Mouse (Mus musculus): Measurements from ENCODE around the gene Mrps27. TPM values are rescaled to one million over a fixed set of nuclear protein-coding genes. Genes with fewer than 3 reads are reported as not detected.

Mrps27 gene
- polyA plus RNA-seq, 1 experiment, result 50.4 TPM

DNA sequence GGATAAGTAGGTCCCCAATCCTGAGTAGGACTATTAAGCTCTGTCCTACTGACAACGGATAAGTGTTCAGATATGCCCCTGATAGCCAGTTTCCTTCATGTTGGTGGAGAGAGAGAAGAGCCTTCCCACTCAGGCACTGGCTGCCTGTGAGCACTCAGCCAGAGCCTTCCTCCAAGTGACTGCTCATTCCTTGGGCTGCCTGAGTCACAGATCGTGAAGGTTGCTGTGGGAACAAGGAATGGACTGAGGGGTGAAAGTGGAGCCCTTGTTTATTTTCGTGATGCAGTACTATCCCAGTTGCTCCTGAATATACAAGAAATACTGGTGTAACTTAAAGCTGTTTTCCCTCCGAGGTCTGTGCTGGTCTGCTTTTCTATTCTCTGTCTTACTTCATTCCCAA lies 54.8 kb downstream of the Mrps27 start:
- no peak for TF ChIP-seq MAX (IDR thresholded peaks at IDR 0.05)
- TF ChIP-seq FOSL1 (IDR thresholded peaks at IDR 0.05; ENCODE audit: insufficient read depth, low read length, poor library complexity, severe bottlenecking), result no peak
- no peak for TF ChIP-seq CEBPB (IDR thresholded peaks at IDR 0.05; ENCODE audit: low read depth)
- no peak for TF ChIP-seq MYOG (IDR thresholded peaks at IDR 0.05; ENCODE audit: control insufficient read depth, extremely low read depth, insufficient read length)
- no peak for TF ChIP-seq USF1 (IDR thresholded peaks at IDR 0.05; ENCODE audit: low read depth)
- no peak for TF ChIP-seq MYOD1 (IDR thresholded peaks at IDR 0.05; ENCODE audit: control insufficient read depth, insufficient read length, low read depth)
- no peak for TF ChIP-seq CTCF (IDR thresholded peaks at IDR 0.05; ENCODE audit: control insufficient read depth, insufficient read depth, insufficient read length)
- no peaks in the 10 kb centered on the region for H3K79me3 ChIP-seq (ENCODE audit: low read depth)
- H3ac ChIP-seq (ENCODE audit: control insufficient read depth, insufficient read length, low read depth), result no peak overlapping the region
- no peaks in the 10 kb centered on the region for H3K79me2 ChIP-seq (ENCODE audit: control insufficient read depth, insufficient read depth)
- H3K4me3 ChIP-seq (ENCODE audit: insufficient read depth, poor library complexity, severe bottlenecking), result no peak overlapping the region
- no peaks in the 10 kb centered on the region for H3K27me3 ChIP-seq (ENCODE audit: control insufficient read depth, insufficient read depth, insufficient read length)
- peaks cover 21% of the 10 kb centered on the region for H3K36me3 ChIP-seq (ENCODE audit: control insufficient read depth, insufficient read depth)

DNA sequence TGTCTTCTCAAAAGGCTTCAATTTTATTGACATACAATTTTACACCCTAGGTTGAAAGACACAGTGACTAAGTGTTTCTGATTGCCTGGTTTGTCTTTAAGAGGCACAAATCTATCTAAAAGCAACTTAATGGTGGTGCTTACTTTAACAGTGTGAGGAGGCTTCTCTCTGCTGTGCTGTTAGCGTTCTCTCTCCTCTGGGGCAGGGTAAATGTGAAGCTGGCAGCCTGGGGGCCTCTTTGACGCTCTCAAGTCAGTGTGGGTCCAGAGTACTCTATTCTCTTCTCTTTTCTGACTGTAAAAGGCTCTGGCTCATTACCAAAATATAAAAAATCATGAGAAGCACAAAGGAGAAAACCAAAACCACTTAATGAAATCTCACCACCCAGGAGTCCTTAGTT lies 64.6 kb downstream of the Mrps27 start:
- H3K4me3 ChIP-seq (ENCODE audit: insufficient read depth, poor library complexity, severe bottlenecking), result no peak overlapping the region
- no peaks in the 10 kb centered on the region for H3K27me3 ChIP-seq (ENCODE audit: control insufficient read depth, insufficient read depth, insufficient read length)
- peaks cover 20% of the 10 kb centered on the region for H3K36me3 ChIP-seq (ENCODE audit: control insufficient read depth, insufficient read depth)
- TF ChIP-seq USF1 (IDR thresholded peaks at IDR 0.05; ENCODE audit: low read depth) (no peak), CEBPB (IDR thresholded peaks at IDR 0.05; ENCODE audit: low read depth) (no peak)
- H3K79me2 ChIP-seq (ENCODE audit: control insufficient read depth, insufficient read depth), result no peaks in the 10 kb centered on the region
- H3ac ChIP-seq (ENCODE audit: control insufficient read depth, insufficient read length, low read depth), result no peak overlapping the region
- no peaks in the 10 kb centered on the region for H3K79me3 ChIP-seq (ENCODE audit: low read depth)

DNA sequence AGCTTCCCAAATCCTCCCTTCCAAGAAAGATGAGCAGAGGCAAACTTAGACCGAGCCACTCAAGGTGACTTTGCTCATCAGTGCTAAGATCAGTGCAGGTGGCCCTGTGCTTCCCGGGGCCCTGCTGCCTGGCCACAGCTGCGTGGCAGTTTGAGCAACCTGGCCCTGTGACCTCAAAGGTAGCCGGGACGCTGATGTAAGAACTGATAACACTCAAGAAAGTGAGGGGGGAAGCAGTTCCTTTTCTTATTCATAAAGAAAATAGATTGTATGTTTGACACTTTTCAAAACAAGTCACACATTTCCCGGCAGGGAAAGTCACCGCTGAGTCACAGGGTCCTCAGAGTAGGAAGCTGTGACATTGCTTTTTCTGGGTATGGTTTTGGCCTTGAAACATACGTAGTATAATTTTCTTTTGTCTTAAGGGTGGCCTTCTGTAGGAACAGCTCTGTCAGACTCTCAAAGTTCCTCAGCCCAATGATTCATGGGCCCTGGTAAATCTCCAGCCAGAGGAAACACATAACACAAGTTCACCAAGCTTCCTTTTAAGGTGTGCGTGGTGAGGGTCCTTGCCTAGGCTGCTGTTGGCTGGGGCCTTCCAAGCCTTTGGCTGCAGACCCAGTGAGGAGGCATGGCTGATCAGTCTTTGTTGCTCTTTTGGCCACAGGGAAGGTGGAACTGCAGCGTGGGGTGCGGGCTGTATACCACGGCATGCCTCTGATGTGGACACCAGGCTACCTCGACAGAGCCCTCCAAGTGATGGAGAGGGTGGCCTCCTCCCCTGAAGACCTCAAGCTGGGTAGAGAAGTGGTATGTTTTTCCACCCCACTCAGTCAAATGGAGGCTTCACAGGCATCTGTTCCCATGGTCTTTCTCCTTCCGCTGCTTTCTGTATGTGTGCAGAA lies 66.3 kb downstream of the Mrps27 start:
- no peaks in the 10 kb centered on the region for H3K79me2 ChIP-seq (ENCODE audit: control insufficient read depth, insufficient read depth)
- no peaks in the 10 kb centered on the region for H3K79me3 ChIP-seq (ENCODE audit: low read depth)
- H3K36me3 ChIP-seq (ENCODE audit: control insufficient read depth, insufficient read depth), result peaks cover 28% of the 10 kb centered on the region
- H3K27me3 ChIP-seq (ENCODE audit: control insufficient read depth, insufficient read depth, insufficient read length), result no peaks in the 10 kb centered on the region
- H3K4me3 ChIP-seq (ENCODE audit: insufficient read depth, poor library complexity, severe bottlenecking), result no peak overlapping the region
- no peak overlapping the region for H3ac ChIP-seq (ENCODE audit: control insufficient read depth, insufficient read length, low read depth)
- TF ChIP-seq MAX (IDR thresholded peaks at IDR 0.05) (no peak), FOSL1 (IDR thresholded peaks at IDR 0.05; ENCODE audit: insufficient read depth, low read length, poor library complexity, severe bottlenecking) (no peak), MYOG (IDR thresholded peaks at IDR 0.05; ENCODE audit: control insufficient read depth, extremely low read depth, insufficient read length) (no peak), CEBPB (IDR thresholded peaks at IDR 0.05; ENCODE audit: low read depth) (no peak)

DNA sequence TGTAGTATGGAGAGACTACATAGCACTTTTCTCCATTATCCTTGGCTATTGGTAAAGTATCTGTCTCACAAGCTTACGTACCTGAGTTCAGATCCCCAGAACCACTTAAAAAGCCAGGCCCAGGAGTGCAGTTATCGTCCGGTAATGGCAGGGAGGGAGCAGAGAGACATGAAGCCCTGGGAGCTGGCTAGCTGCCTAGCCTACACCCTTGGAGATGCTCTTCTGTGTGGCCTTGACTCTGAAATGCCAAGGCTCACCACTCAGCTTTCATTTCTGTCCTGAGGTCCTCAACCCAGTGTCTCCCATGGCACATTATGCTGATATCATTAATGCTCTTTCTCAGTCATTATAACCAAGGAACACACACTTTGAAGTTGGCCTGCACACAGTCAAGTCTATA lies 67.2 kb downstream of the Mrps27 start:
- no peak for TF ChIP-seq CEBPB (IDR thresholded peaks at IDR 0.05; ENCODE audit: low read depth)
- H3ac ChIP-seq (ENCODE audit: control insufficient read depth, insufficient read length, low read depth), result no peak overlapping the region
- H3K27me3 ChIP-seq (ENCODE audit: control insufficient read depth, insufficient read depth, insufficient read length), result no peaks in the 10 kb centered on the region
- H3K36me3 ChIP-seq (ENCODE audit: control insufficient read depth, insufficient read depth), result peaks cover 28% of the 10 kb centered on the region
- no peaks in the 10 kb centered on the region for H3K79me2 ChIP-seq (ENCODE audit: control insufficient read depth, insufficient read depth)
- H3K4me3 ChIP-seq (ENCODE audit: insufficient read depth, poor library complexity, severe bottlenecking), result no peak overlapping the region
- H3K79me3 ChIP-seq (ENCODE audit: low read depth), result no peaks in the 10 kb centered on the region

DNA sequence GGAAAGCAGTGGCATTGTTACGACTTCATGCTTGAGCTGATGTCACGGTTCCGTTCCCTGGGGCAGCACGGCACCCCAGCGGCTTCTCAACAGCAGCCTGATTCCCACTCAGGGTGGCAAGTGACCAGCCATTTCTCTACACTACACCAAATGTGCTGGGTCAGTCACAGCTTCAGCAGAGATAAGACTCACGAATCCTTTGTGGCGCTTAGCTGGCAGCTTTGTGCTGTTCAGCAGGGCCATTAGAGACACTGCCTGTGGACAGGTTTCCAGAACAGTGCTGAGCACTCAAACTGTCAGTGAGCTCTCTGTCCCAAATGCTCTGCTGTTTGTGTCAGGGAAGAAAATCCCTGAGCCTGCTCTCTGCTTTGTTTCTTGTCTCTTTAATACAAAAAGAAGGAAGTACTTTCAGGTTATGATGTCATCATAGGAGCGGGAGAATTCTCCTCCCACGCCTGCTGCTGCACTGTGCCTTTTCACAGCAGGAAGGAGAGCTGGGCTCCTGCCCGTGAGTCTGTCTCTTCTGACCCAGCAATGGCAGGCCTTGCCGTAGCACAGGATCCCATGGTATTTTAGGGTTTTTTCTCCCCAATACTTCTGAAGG lies 68.0 kb downstream of the Mrps27 start:
- Histone ChIP-seq H3K79me3 (ENCODE audit: low read depth) (no peaks in the 10 kb centered on the region), H3K79me2 (ENCODE audit: control insufficient read depth, insufficient read depth) (no peaks in the 10 kb centered on the region), H3K27me3 (ENCODE audit: control insufficient read depth, insufficient read depth, insufficient read length) (no peaks in the 10 kb centered on the region), H3K36me3 (ENCODE audit: control insufficient read depth, insufficient read depth) (peaks cover 28% of the 10 kb centered on the region), H3K4me3 (ENCODE audit: insufficient read depth, poor library complexity, severe bottlenecking) (no peak overlapping the region), H3ac (ENCODE audit: control insufficient read depth, insufficient read length, low read depth) (no peak overlapping the region)
- TF ChIP-seq MYOD1 (IDR thresholded peaks at IDR 0.05; ENCODE audit: control insufficient read depth, insufficient read length, low read depth), result no peak
- no peak for TF ChIP-seq MYOG (IDR thresholded peaks at IDR 0.05; ENCODE audit: control insufficient read depth, extremely low read depth, insufficient read length)
- TF ChIP-seq FOSL1 (IDR thresholded peaks at IDR 0.05; ENCODE audit: insufficient read depth, low read length, poor library complexity, severe bottlenecking), result no peak
- TF ChIP-seq CTCF (IDR thresholded peaks at IDR 0.05; ENCODE audit: control insufficient read depth, insufficient read depth, insufficient read length), result no peak
- no peak for TF ChIP-seq MAX (IDR thresholded peaks at IDR 0.05)
- no peak for TF ChIP-seq CEBPB (IDR thresholded peaks at IDR 0.05; ENCODE audit: low read depth)
- TF ChIP-seq USF1 (IDR thresholded peaks at IDR 0.05; ENCODE audit: low read depth), result no peak

Measured in C2C12 (cell line).